Mouse (Mus musculus): ENCODE measurements at regions not wholly inside any gene's neighbourhood (a gene's known extent, or its start where the extent isn't known, plus 50 kb on each side); places are given as distances from the start of the nearest gene placed in this dataset.

DNA sequence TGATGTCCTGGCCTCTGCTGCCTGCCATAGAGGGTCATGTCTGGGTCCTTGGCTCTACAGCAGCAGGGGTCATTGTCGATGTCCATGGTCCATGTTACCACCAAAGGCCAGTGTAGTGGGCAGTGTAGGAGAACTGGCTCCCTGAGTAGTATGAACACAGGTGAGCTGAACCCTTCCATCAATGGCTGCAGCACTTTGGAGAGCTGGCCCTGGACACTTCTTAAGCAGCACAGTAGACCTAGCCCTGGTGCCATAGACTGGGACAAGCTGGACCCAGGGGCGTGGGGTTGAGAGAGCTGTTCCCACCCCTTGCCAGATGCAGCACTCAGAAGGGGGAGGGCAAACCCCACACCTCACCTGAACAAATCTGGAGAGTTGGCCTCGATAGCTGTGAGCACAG, 120.0 kb upstream of the A730009L09Rik start:
- DNase-seq (ENCODE audit: low spot score) = no peak
- WGBS = 83% methylated on average over 3 of the region's 3 CpGs
- no peaks in the 10 kb centered on the region for H3K27me3 ChIP-seq (ENCODE audit: control insufficient read depth, insufficient read depth, low read length)
- H3K4me1 ChIP-seq (ENCODE audit: control insufficient read depth, insufficient read depth, low read length) = no peaks in the 10 kb centered on the region
- no peaks in the 10 kb centered on the region for H3K36me3 ChIP-seq (ENCODE audit: control insufficient read depth, insufficient read depth, low read length)
- H3K27ac ChIP-seq (ENCODE audit: low read depth, low read length) = no peak overlapping the region
- no peak overlapping the region for H3K4me2 ChIP-seq (ENCODE audit: low read depth)
- no peak for ATAC-seq (ENCODE audit: insufficient read depth, low FRiP score, low TSS enrichment)
- H3K4me3 ChIP-seq (ENCODE audit: low read depth, low read length) = no peak overlapping the region
- no peaks in the 10 kb centered on the region for H3K9me3 ChIP-seq (ENCODE audit: control insufficient read depth, low read length)
- no peak overlapping the region for H3K9ac ChIP-seq (ENCODE audit: low read length)

DNA sequence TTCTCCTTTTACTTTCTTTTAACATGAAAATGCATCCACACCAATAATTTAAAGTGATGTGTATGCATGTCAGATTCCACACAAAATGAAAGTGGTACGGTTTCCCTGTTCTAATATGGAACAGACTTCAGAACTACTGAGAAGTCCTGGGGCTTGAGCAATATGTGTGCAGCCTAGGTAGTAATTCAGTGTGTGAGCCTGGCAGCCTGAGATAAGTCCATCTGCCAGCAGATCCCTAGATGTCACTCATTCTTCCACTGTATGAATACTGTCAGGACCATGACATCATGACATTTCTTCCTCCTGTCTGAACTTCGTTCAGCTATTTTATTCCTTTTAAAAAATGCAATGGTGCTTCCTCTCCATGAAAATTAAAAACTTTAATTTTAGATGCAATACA, 93.3 kb upstream of the A730009L09Rik start:
- DNase-seq (ENCODE audit: low spot score) (no peak), ATAC-seq (ENCODE audit: insufficient read depth, low FRiP score, low TSS enrichment) (no peak)
- H3K4me3 ChIP-seq (ENCODE audit: low read depth, low read length) = no peak overlapping the region
- no peak overlapping the region for H3K27ac ChIP-seq (ENCODE audit: low read depth, low read length)
- H3K9me3 ChIP-seq (ENCODE audit: control insufficient read depth, low read length) = no peaks in the 10 kb centered on the region
- no peak overlapping the region for H3K9ac ChIP-seq (ENCODE audit: low read length)
- H3K36me3 ChIP-seq (ENCODE audit: control insufficient read depth, insufficient read depth, low read length) = no peaks in the 10 kb centered on the region
- no peaks in the 10 kb centered on the region for H3K27me3 ChIP-seq (ENCODE audit: control insufficient read depth, insufficient read depth, low read length)
- no peak overlapping the region for H3K4me2 ChIP-seq (ENCODE audit: low read depth)
- H3K4me1 ChIP-seq (ENCODE audit: control insufficient read depth, insufficient read depth, low read length) = no peaks in the 10 kb centered on the region
- 80% methylated on average over 2 of the region's 2 CpGs for whole genome bisulfite sequencing

DNA sequence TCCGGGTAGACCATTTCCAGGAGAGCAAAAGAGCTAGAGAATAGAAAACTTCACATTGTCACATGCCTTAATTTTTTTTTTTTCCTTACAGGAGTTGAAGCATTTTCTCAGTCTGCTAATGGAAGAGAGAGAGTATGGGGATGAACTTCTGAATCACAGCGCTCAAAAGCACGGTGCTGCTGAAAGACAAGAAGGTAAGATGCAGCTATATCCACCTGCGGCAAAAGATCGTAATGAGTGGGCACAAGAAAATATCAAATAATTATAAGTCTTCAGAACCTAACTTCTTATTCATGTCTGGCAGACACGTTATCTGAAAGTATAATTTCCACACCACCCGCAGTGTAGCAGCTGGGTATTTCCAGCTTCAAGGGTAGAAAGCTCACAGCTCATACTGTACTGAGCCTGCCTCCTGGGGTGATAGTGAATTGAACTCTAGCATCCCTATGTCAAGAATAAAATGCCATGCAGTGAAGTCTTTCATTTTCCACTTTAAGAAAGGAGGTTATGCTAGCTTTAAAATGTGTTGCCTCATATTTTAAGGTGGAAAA, 87.9 kb upstream of the A730009L09Rik start:
- H3K9me3 ChIP-seq (ENCODE audit: control insufficient read depth, low read length) = no peaks in the 10 kb centered on the region
- no peak for ATAC-seq (ENCODE audit: insufficient read depth, low FRiP score, low TSS enrichment)
- H3K9ac ChIP-seq (ENCODE audit: low read length) = no peak overlapping the region
- H3K27me3 ChIP-seq (ENCODE audit: control insufficient read depth, insufficient read depth, low read length) = no peaks in the 10 kb centered on the region
- no peak overlapping the region for H3K4me2 ChIP-seq (ENCODE audit: low read depth)
- no peaks in the 10 kb centered on the region for H3K36me3 ChIP-seq (ENCODE audit: control insufficient read depth, insufficient read depth, low read length)
- 81% methylated on average over 7 of the region's 7 CpGs for WGBS
- no peak for DNase-seq (ENCODE audit: low spot score)
- no peak overlapping the region for H3K4me3 ChIP-seq (ENCODE audit: low read depth, low read length)
- no peaks in the 10 kb centered on the region for H3K4me1 ChIP-seq (ENCODE audit: control insufficient read depth, insufficient read depth, low read length)
- H3K27ac ChIP-seq (ENCODE audit: low read depth, low read length) = no peak overlapping the region

DNA sequence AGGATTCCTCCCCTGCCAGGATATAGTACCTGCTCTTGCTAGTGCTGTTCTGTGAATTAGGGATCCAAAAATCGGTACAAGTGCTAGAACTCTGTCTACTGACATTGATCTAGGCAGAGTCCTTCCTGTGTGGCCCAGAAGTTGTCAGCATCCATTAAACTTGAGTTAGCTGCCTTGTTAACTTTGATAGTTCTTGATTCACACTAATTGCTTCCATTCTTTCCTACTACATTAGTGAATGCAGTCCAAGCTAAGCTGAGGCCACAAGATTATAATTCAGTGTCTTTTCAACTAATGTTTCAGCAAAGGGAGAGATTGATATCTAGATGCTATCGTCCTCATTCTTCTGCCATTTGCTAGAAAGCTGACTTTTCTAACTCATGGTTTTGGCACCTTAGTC, 58.3 kb upstream of the A730009L09Rik start:
- no peak overlapping the region for H3K27ac ChIP-seq (ENCODE audit: low read depth, low read length)
- WGBS = 73% methylated on average over 2 of the region's 2 CpGs
- no peak overlapping the region for H3K4me2 ChIP-seq (ENCODE audit: low read depth)
- H3K36me3 ChIP-seq (ENCODE audit: control insufficient read depth, insufficient read depth, low read length) = no peaks in the 10 kb centered on the region
- no peaks in the 10 kb centered on the region for H3K27me3 ChIP-seq (ENCODE audit: control insufficient read depth, insufficient read depth, low read length)
- no peaks in the 10 kb centered on the region for H3K4me1 ChIP-seq (ENCODE audit: control insufficient read depth, insufficient read depth, low read length)
- no peaks in the 10 kb centered on the region for H3K9me3 ChIP-seq (ENCODE audit: control insufficient read depth, low read length)
- H3K4me3 ChIP-seq (ENCODE audit: low read depth, low read length) = no peak overlapping the region
- no peak overlapping the region for H3K9ac ChIP-seq (ENCODE audit: low read length)
- ATAC-seq (ENCODE audit: insufficient read depth, low FRiP score, low TSS enrichment) = no peak
- no peak for DNase-seq (ENCODE audit: low spot score)

DNA sequence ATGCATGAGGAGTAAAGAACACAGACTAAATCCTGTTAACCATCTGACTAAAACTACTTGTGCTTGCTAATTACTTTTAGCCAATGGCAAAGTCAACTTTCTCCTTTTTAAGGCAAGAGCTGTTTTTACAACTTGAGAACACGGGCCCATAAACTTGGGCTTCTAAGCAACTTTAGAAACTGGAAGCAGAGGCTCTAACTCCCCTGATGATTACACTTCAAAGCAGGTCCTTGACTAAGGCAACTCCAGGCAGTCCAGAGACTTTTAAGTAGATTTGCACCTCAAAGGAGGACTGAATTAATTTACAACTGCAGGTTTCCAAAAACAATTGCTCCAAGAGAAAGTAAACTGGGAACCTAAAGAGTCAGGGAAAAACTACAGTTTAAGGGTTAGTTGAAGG, 52.8 kb upstream of the A730009L09Rik start:
- WGBS = 0% methylated on average over 1 of the region's 1 CpGs
- H3K4me2 ChIP-seq (ENCODE audit: low read depth) = no peak overlapping the region
- H3K27me3 ChIP-seq (ENCODE audit: control insufficient read depth, insufficient read depth, low read length) = no peaks in the 10 kb centered on the region
- no peak overlapping the region for H3K4me3 ChIP-seq (ENCODE audit: low read depth, low read length)
- no peaks in the 10 kb centered on the region for H3K4me1 ChIP-seq (ENCODE audit: control insufficient read depth, insufficient read depth, low read length)
- H3K9me3 ChIP-seq (ENCODE audit: control insufficient read depth, low read length) = no peaks in the 10 kb centered on the region
- DNase-seq (ENCODE audit: low spot score) = no peak
- H3K36me3 ChIP-seq (ENCODE audit: control insufficient read depth, insufficient read depth, low read length) = no peaks in the 10 kb centered on the region
- no peak overlapping the region for H3K9ac ChIP-seq (ENCODE audit: low read length)
- ATAC-seq (ENCODE audit: insufficient read depth, low FRiP score, low TSS enrichment) = no peak
- no peak overlapping the region for H3K27ac ChIP-seq (ENCODE audit: low read depth, low read length)
